Mouse (Mus musculus): ENCODE results near the gene Cavin3.

Gene Cavin3

DNA sequence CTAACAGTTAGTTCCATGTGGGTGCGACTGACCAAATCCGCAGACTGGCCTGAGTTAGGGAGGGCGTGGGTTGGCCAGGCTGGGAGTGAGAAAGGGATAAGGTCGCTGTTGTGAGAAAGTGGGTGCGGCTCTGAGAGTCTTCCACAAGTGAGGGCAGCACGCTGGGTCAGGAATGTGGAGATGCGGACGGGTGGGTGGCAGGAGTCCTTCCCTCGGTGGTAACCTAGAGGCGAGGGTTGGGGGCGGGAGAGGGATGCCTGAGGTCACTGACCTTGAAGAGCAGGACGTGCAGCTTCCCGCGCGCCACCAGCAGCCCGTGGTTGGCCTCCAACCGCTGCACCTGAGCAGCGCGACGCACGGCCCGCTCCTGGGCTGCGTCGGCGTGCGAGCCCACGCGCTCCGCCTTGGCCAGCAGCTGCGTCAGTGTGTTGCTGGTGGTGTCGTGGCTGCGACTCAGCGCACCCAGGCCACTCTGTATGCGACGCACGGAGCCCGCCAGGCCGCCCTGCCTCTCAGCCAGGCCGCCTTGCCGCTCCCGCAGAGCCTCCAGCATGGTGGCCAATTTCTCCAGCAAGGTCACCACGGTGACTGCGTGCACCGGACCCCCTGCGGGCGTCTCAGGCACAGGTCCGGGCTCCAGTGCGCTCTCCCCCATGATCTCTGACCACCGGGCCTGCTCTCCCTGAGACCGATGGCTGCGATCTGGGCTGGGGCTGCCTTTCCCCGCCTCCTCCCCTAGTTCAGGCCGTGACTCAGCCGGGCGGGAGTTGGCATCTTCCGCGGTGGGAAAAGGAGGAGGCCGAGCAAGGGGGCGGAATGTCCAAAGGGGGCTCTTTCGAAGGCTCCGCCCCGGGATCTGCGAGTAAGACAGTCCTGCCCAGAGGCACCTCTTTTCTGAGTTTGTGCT lies at the start of gene Cavin3:
Gene Cavin3, minus strand, starts transcription at position 796 of the 907 bp plus-strand sequence.
- no peak for TF ChIP-seq GATA4 (IDR thresholded peaks at IDR 0.05; ENCODE audit: insufficient replicate concordance, low read length)

DNA sequence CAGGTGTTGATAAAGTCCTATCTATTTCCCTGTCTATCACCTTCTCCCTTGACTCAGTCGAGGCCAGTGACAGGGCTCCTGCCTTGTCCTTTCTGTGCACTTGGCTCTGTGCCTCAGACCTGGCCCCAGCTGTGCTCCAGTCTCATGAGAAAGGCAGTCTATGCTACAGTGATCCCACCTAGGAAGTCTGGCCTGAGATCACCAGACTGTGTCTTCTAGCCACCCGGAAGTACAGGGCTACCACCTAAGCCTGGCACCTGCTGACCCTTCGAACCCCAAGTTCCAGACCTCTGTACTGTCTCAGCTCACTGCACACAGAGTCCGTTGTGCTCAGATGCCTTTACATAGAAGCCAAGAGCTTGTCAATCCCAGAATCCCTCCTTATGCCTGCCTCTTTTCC lies 46.0 kb upstream of the Cavin3 start:
- no peak for TF ChIP-seq GATA4 (IDR thresholded peaks at IDR 0.05; ENCODE audit: insufficient replicate concordance, low read length)

DNA sequence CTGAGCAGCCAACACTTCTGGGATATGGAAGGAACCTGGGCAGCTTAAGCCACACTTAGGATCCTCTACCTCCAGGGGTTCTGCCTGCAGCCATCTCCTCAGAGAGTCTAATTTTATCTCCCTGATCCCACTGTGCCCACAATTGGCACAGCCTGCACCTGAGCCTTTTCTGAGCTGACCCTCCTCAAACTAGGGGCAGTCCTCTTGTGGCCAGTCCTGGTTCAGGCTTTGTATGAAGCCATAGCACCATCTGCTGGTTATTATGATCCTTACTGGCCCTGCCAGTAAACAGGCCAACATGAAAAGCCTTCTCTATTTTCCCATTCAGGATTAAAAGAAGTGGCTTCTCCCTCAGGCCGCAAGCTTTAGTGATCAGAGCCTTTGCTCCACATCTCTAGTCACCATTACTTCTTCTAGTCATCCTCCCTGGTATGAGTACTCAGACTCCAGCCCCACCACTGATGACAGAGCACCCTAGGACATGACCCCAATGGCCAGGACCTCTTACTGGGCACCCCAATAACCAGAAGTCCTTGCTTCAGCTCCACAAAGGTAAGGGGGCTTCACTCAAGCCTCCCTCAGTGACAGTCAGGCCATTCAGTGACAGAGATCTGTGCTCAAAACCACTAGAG lies 45.3 kb upstream of the Cavin3 start:
- TF ChIP-seq GATA4 (IDR thresholded peaks at IDR 0.05; ENCODE audit: insufficient replicate concordance, low read length), result no peak

DNA sequence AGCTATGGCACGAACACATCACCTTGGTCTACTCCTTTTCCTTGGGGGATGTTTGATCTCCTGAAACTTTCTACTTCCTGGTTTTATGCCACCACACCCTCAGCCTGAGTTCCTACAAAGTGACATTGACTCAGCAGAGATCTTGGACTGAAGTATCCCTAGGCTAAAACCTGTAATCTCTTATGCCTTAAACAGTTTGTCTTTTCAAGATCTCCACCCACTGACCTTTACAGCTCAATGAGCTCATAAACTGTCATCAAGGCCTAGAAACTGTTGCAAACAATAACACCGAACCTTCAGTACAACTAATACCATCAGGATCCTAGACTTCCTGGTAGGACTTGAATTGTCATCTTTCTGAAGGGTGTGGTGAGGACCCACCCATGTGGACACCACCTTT lies 42.1 kb upstream of the Cavin3 start:
- TF ChIP-seq GATA4 (IDR thresholded peaks at IDR 0.05; ENCODE audit: insufficient replicate concordance, low read length), result no peak

DNA sequence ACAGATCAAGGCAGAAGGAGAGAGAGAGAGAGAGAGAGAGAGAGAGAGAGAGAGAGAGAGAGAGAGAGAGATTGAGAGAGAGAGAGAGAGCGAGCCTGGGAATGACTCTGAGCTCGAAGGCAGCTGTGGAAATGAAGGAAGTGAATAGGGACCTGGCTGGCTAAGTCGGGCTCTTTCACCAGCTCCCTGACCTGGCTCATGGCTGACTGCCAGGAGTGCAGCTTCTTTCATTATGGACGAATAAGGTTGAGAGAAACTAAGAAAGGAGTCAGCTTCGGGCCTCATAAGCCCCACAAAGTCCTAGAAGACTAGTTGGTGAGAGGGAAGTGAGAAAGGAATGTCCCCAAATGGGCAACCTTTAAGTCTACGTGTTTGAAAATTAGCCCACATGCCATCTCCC lies 38.1 kb upstream of the Cavin3 start:
- no peak for TF ChIP-seq GATA4 (IDR thresholded peaks at IDR 0.05; ENCODE audit: insufficient replicate concordance, low read length)

DNA sequence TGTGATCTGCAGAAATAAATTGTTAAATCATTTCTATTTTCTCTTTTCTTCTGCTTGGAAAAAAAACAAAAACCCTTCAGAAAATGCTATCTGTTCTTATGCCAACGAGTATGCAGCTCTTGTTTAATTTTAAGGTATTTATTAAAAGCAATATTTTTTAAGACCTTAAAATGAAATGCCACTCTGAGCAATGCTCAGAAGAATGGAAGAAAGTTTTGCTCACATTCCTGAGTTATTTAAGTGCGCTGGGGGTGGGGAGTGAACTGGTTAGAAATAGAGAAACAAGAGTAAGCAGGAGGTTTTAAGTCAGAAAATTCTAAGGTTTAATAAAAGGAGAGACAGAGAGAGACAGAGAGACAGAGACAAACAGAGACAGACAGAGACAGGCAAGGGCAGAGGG lies 37.7 kb upstream of the Cavin3 start:
- no peak for TF ChIP-seq GATA4 (IDR thresholded peaks at IDR 0.05; ENCODE audit: insufficient replicate concordance, low read length)

DNA sequence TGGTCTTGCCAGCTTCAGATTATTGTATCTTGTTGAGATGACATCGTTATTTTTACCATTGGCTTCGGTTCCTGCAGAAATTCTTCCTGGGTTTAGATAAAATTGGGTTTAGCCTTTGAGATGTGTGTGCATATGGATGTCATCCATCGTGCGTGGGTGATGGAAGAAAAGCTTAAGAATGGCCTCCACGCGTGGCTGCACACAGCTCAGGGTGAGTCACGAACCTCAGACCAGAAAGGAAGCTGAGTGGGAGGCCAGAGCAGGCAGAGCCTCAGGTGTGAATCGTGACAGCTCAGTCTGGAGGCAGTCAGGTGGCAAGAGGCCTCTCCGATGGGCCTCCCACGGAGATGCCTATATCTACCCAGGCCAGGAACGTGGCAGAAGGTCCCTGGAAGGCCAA lies 37.2 kb upstream of the Cavin3 start:
- no peak for TF ChIP-seq GATA4 (IDR thresholded peaks at IDR 0.05; ENCODE audit: insufficient replicate concordance, low read length)

DNA sequence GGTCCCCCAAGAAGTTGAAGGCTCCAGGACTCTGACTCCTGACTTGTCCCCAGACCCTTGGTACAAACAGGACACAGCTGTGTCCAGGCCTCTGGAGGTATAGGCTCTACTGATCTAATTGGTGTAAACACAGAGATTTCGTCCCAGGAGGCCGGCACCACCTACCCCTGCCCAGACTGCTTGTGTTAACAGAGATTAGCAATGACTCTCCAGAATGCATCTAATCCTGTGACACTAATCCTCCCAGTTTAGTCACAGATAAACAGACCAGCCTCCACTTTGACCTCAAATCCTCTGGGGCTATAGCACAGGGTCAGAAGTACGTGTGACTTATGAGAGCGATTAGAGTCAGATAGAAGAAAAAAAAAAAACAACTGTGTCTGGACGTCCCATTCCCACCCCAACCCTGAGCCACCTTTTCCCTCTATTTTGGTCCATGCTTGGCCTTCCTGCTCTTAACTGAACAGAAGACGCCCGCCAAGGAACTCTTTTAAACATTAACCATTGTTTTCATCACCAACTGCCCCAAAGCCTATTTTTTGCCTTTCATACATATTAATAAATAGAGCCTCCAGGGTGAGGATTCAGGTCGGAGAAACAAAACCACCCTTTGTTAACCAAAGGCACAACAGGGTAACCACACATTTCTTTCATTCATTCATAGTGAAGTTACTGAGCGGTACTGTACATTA lies 34.7 kb upstream of the Cavin3 start:
- TF ChIP-seq GATA4 (IDR thresholded peaks at IDR 0.05; ENCODE audit: insufficient replicate concordance, low read length), result no peak

DNA sequence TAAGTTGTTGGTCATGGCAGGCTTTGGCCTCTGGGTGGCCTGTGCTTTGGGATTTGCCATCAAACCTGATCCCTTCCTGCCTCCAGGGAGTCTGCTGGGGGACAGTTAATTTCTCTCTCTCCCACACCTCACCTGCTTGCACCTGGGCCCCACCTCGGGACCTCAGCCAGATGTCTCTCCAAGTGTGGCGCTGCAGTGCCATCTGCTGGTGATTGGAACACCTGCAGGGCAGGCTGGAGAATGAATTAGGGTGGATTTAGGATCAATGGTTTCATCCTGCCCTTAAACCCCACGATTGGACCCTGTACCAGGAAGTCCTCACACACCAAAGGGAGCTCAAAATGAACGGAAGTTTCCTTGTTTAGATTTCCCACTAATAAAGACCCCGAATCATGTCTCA lies 33.1 kb upstream of the Cavin3 start:
- no peak for TF ChIP-seq GATA4 (IDR thresholded peaks at IDR 0.05; ENCODE audit: insufficient replicate concordance, low read length)

DNA sequence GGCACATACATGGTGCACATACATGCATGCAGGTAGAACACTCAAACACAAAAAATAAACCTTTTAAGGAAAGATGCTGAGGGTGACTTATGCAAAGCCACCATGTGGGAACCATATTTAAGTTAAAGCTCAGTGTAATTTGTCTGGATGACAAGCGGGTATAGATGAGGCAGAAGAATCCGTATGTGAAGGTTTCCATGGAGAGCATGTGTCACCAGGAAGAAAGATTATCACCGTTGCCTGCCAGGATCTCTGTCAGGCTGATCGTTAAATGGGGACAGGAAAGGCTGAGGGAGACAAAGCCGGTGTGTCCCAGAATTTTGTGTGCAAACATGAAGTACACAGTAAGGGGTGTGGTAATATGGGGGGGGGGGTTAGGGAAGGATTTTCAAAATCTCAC lies 32.5 kb upstream of the Cavin3 start:
- no peak for TF ChIP-seq GATA4 (IDR thresholded peaks at IDR 0.05; ENCODE audit: insufficient replicate concordance, low read length)

DNA sequence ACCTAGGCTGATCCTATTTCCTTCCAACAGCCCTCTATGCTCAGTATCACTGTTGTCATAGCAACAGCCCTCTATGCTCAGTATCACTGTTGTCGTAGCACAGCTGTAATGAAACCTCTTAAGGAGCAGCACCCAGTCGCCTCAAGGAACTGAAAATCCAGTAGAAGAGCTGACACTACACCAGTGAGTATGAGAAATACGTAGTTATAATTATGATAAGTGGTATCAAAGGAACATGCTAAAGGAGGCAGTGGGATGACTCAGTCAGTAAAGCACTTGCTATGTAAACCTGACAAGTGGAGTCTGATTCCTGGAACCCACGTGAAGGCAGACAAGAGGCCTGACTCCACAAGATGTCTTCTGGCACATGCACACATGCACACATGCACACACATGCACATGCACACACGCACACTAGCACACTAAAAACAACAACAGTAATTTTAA lies 31.8 kb upstream of the Cavin3 start:
- TF ChIP-seq GATA4 (IDR thresholded peaks at IDR 0.05; ENCODE audit: insufficient replicate concordance, low read length), result no peak

DNA sequence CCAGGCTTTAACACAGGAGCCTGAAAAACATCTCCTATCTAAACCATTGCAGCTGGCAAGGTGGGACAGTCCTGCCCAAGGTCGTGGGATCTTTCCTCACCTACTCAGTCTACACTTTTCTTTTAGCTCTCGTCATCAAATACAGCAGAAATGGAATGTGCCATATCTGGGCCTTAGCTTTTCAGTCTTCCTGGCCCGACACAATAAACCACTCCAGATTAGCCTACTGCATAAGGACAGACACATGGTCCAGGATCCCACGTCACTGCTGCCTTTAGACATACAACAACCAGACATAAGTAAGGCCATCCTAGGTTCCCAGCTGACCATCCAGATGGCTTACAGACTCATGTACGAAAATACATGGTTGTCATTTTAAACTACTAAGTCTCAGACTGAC lies 28.0 kb upstream of the Cavin3 start:
- TF ChIP-seq GATA4 (IDR thresholded peaks at IDR 0.05; ENCODE audit: insufficient replicate concordance, low read length), result no peak

DNA sequence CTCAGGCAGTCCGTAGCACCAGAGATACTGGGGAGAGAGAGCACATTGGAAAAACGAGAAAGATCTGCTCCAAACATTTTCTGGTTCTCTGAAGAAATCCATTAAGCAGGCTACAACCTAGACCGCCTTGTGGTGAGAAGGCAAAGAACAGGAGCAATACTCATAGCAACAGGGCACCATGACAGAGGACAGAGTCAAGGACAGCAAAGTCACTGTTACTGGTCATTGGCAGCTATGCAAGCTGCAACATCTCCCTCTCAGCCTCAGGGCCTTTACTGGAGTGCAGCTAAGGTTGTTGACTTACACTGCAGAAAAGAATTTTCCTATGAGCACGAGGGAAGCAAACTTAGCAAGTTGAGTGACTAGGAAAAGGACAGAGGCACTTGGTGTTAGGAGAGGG lies 25.2 kb upstream of the Cavin3 start:
- TF ChIP-seq GATA4 (IDR thresholded peaks at IDR 0.05; ENCODE audit: insufficient replicate concordance, low read length), result no peak

DNA sequence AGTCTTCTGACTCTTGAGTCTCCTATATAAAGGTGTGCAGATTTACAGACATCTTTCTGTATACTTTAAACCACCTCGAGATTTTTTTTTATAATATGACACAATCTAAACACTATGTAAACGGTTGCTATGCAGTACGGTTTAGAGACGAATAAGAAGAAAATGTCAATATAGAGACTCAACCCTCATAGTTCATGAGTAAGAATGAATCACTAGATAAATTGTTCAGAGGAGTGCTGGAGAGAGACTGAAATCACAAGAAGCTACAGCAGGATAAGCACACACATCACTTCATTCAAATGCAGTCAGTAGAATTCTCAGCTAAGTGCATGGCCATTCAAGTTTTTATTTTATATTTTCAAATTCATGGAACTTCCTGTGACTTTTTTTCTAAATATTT lies 19.9 kb upstream of the Cavin3 start:
- no peak for TF ChIP-seq GATA4 (IDR thresholded peaks at IDR 0.05; ENCODE audit: insufficient replicate concordance, low read length)

DNA sequence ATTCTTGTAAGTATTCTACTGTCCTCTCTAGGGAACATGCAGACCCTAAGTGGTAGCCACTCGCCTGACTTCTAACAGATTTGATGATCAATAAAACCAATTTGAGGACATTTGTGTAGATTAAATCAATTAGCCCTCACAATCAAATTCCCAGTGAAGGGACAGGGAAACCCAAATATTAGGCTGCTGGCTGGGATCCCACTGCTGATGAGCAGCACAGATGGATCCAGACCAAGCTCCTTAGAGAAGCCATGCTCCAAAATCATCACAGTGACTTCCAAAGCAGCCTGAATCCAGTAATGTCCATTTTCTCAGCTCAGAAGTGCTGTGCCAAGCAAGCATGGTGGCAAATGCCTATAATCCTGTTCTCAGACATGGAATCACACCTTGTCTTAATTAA lies 17.6 kb upstream of the Cavin3 start:
- TF ChIP-seq GATA4 (IDR thresholded peaks at IDR 0.05; ENCODE audit: insufficient replicate concordance, low read length), result no peak
